Mouse (Mus musculus) stomach, embryonic 14.5 days (tissue): ENCODE results near the gene Polr3h. TPM values are rescaled to one million over a fixed set of nuclear protein-coding genes. Genes with fewer than 3 reads are reported as not detected.

Experiments
- ATAC-seq: fragments of 200-750 bp; cut with Nextera tagmentation; 2 replicates; pipeline ENCODE4 v1.8.0; 2017; ENCODE audit warnings: low read depth, moderate TSS enrichment; ENCODE audit not compliant: insufficient number of reproducible peaks, insufficient read depth, low FRiP score
- H3K27ac ChIP-seq: fragments of 300-500 bp; sonication (generic); 2 replicates; pipeline ENCODE4 v1.5.1; 2014; ENCODE audit warnings: mild to moderate bottlenecking, low read length, moderate library complexity, mixed read lengths
- H3K27me3 ChIP-seq: fragments of 300-500 bp; sonication (generic); 2 replicates; pipeline ENCODE4 v1.6.1; 2014; ENCODE audit warnings: low read length, control low read depth, mixed read lengths; ENCODE audit not compliant: control insufficient read depth, insufficient read depth
- H3K36me3 ChIP-seq: fragments of 300-500 bp; sonication (generic); 2 replicates; pipeline ENCODE4 v1.6.1; 2014; ENCODE audit warnings: mild to moderate bottlenecking, control low read depth, low read length, moderate library complexity, mixed read lengths; ENCODE audit not compliant: control insufficient read depth, insufficient read depth
- H3K4me1 ChIP-seq: fragments of 300-500 bp; sonication (generic); 2 replicates; pipeline ENCODE4 v1.6.1; 2014; ENCODE audit warnings: low read length, control low read depth, mixed read lengths; ENCODE audit not compliant: control insufficient read depth, insufficient read depth
- H3K4me2 ChIP-seq: fragments of 300-500 bp; sonication (generic); replicated peaks from 2 replicates; pipeline ENCODE4 v1.6.1; 2014; ENCODE audit warnings: low read depth, low read length, control low read depth
- H3K4me3 ChIP-seq: fragments of 300-500 bp; sonication (generic); 2 replicates; pipeline ENCODE4 v1.5.1; 2014; ENCODE audit warnings: low read depth, low read length, control low read depth
- H3K9ac ChIP-seq: fragments of 300-500 bp; sonication (generic); replicated peaks from 2 replicates; pipeline ENCODE4 v1.6.1; 2014; ENCODE audit warnings: low read depth, mild to moderate bottlenecking, control low read depth, low read length, moderate library complexity, mixed read lengths
- H3K9me3 ChIP-seq: fragments of 300-500 bp; sonication (generic); 2 replicates; pipeline ENCODE4 v1.6.1; 2016; ENCODE audit warnings: low read depth, low read length, control low read depth; ENCODE audit not compliant: control insufficient read depth
- WGBS: fragments of 180-500 bp; shearing (Covaris S2); extraction: QIAGEN DNeasy Blood & Tissue Kit; methylation state at CpG from one replicate; pipeline ENCODE4 v1.1.7; 2014; 5-methylcytosine and 5-hydroxymethylcytosine counted together
- polyA plus RNA-seq: library from polyadenylated mRNA; unstranded; fragments of >200 nt; fragmentation: Nextera tagmentation; extraction: Ambion mirVana; gene quantifications from 2 replicates; pipeline ENCODE4 v1.2.1, GENCODE M21; 2014

Gene Polr3h
- polyA plus RNA-seq, 1 experiment from 2014 or later, result 68.0 TPM

GRCm38 (mm10) chr15:81852411-81853000 lies 73.5 kb downstream of the Polr3h start:
- 79% methylated on average over 9 of the region's 9 CpGs for WGBS
- peaks cover 41% of the 10 kb centered on the region for H3K36me3 ChIP-seq
- no peak for ATAC-seq

GRCm38 (mm10) chr15:81851375-81851774 lies 74.7 kb downstream of the Polr3h start:
- Histone ChIP-seq H3K4me2 (no peak overlapping the region), H3K4me1 (no peaks in the 10 kb centered on the region), H3K4me3 (no peak overlapping the region), H3K27me3 (no peaks in the 10 kb centered on the region), H3K27ac (no peak overlapping the region), H3K9ac (no peak overlapping the region), H3K9me3 (no peaks in the 10 kb centered on the region), H3K36me3 (peaks cover 42% of the 10 kb centered on the region)
- 94% methylated on average over 15 of the region's 15 CpGs for WGBS
- no peak for ATAC-seq

More at GRCm38 (mm10) chr15:81852411-81853000, 73.5 kb downstream of the Polr3h start:
- Histone ChIP-seq H3K4me1 (no peaks in the 10 kb centered on the region), H3K4me3 (no peak overlapping the region), H3K4me2 (no peak overlapping the region), H3K9me3 (no peaks in the 10 kb centered on the region), H3K27ac (no peak overlapping the region), H3K9ac (no peak overlapping the region), H3K27me3 (no peaks in the 10 kb centered on the region)

- H3K36me3 ChIP-seq, result peaks cover 42% of the 10 kb centered on the region
- ATAC-seq, result no peak
Observed at GRCm38 (mm10) chr15:81850718-81851117, 75.3 kb downstream of the Polr3h start.

GRCm38 (mm10) chr15:81849104-81849503 lies 76.9 kb downstream of the Polr3h start:
- 81% methylated on average over 9 of the region's 9 CpGs for WGBS
- peaks cover 42% of the 10 kb centered on the region for H3K36me3 ChIP-seq
- no peaks in the 10 kb centered on the region for H3K4me1 ChIP-seq

More at GRCm38 (mm10) chr15:81850718-81851117, 75.3 kb downstream of the Polr3h start:
- no peak overlapping the region for H3K27ac ChIP-seq
- H3K4me1 ChIP-seq, result no peaks in the 10 kb centered on the region
- H3K27me3 ChIP-seq, result no peaks in the 10 kb centered on the region
- no peak overlapping the region for H3K9ac ChIP-seq
- no peak overlapping the region for H3K4me3 ChIP-seq
- WGBS, result 72% methylated on average over 14 of the region's 14 CpGs
- H3K4me2 ChIP-seq, result no peak overlapping the region
- H3K9me3 ChIP-seq, result no peaks in the 10 kb centered on the region

GRCm38 (mm10) chr15:81848301-81848700 lies 77.7 kb downstream of the Polr3h start:
- WGBS, result 45% methylated on average over 7 of the region's 7 CpGs
- Histone ChIP-seq H3K27me3 (no peaks in the 10 kb centered on the region), H3K9me3 (no peaks in the 10 kb centered on the region), H3K9ac (no peak overlapping the region), H3K36me3 (peaks cover 42% of the 10 kb centered on the region), H3K4me1 (no peaks in the 10 kb centered on the region), H3K4me3 (no peak overlapping the region), H3K27ac (no peak overlapping the region), H3K4me2 (no peak overlapping the region)
- ATAC-seq, result no peak

More at GRCm38 (mm10) chr15:81849104-81849503, 76.9 kb downstream of the Polr3h start:
- H3K4me3 ChIP-seq, result no peak overlapping the region
- no peaks in the 10 kb centered on the region for H3K9me3 ChIP-seq
- H3K27me3 ChIP-seq, result no peaks in the 10 kb centered on the region
- no peak overlapping the region for H3K4me2 ChIP-seq
- ATAC-seq, result peak; percentile 11; the same call in 1 of the 2 replicates
- H3K27ac ChIP-seq, result no peak overlapping the region
- H3K9ac ChIP-seq, result no peak overlapping the region

GRCm38 (mm10) chr15:81847861-81848260 lies 78.2 kb downstream of the Polr3h start:
- Histone ChIP-seq H3K9me3 (no peaks in the 10 kb centered on the region), H3K27me3 (no peaks in the 10 kb centered on the region), H3K4me1 (no peaks in the 10 kb centered on the region), H3K4me3 (no peak overlapping the region), H3K36me3 (peaks cover 42% of the 10 kb centered on the region), H3K27ac (no peak overlapping the region), H3K9ac (no peak overlapping the region), H3K4me2 (no peak overlapping the region)
- no peak for ATAC-seq
- WGBS, result 82% methylated on average over 5 of the region's 5 CpGs

GRCm38 (mm10) chr15:81847161-81847560 lies 78.9 kb downstream of the Polr3h start:
- no peak for ATAC-seq
- Histone ChIP-seq H3K27me3 (no peaks in the 10 kb centered on the region), H3K36me3 (peaks cover 38% of the 10 kb centered on the region), H3K27ac (no peak overlapping the region), H3K4me2 (no peak overlapping the region), H3K9me3 (no peaks in the 10 kb centered on the region), H3K4me1 (no peaks in the 10 kb centered on the region), H3K4me3 (no peak overlapping the region), H3K9ac (no peak overlapping the region)
- 76% methylated on average over 4 of the region's 4 CpGs for WGBS

GRCm38 (mm10) chr15:81846755-81847154 lies 79.3 kb downstream of the Polr3h start:
- H3K4me3 ChIP-seq, result no peak overlapping the region
- no peak overlapping the region for H3K9ac ChIP-seq
- H3K4me2 ChIP-seq, result no peak overlapping the region
- no peaks in the 10 kb centered on the region for H3K9me3 ChIP-seq
- H3K4me1 ChIP-seq, result no peaks in the 10 kb centered on the region
- peaks cover 36% of the 10 kb centered on the region for H3K36me3 ChIP-seq
- no peak overlapping the region for H3K27ac ChIP-seq
- H3K27me3 ChIP-seq, result no peaks in the 10 kb centered on the region
- no peak for ATAC-seq
- WGBS, result 87% methylated on average over 9 of the region's 9 CpGs

- H3K9ac ChIP-seq, result no peak overlapping the region
- no peak overlapping the region for H3K27ac ChIP-seq
- WGBS, result 27% methylated on average over 4 of the region's 4 CpGs
- no peaks in the 10 kb centered on the region for H3K27me3 ChIP-seq
- H3K4me1 ChIP-seq, result no peaks in the 10 kb centered on the region
- ATAC-seq, result no peak
- no peak overlapping the region for H3K4me3 ChIP-seq
- H3K36me3 ChIP-seq, result peaks cover 25% of the 10 kb centered on the region
- H3K4me2 ChIP-seq, result no peak overlapping the region
- H3K9me3 ChIP-seq, result no peaks in the 10 kb centered on the region
Observed at GRCm38 (mm10) chr15:81845724-81846123, 80.3 kb downstream of the Polr3h start.
